Mouse (Mus musculus): ENCODE measurements around the gene Nmb.

GRCm38 (mm10) chr7:80923165-80923564 is 18.3 kb upstream of the Nmb start:
- TF ChIP-seq CTCF (IDR thresholded peaks at IDR 0.05; ENCODE audit: control insufficient read depth, insufficient read depth, insufficient replicate concordance, low read depth, low read length) = no peak
- TF ChIP-seq POLR2A (IDR thresholded peaks at IDR 0.05; ENCODE audit: control insufficient read depth, low read depth, low read length) = no peak

Measured in testis, adult 2 months (tissue).